In genomic region chr7:127393944-127394333, GRCm38 (mm10) we compare ENCODE assay signal across 8 mouse cellular contexts. TPM values are rescaled to one million over a fixed set of nuclear protein-coding genes. Genes with fewer than 3 reads are reported as not detected.
DNase-seq lines count a peak whose midpoint lies in the region; ATAC-seq and TF ChIP-seq lines count a peak whose summit lies in the region.

No protein-coding gene starts in this region.

- H3K9ac ChIP-seq in forebrain, embryonic 15.5 days (replicated peaks), result peak overlapping the region; percentile 57
- peak overlapping the region; percentile 15 for H3K9ac ChIP-seq in liver, embryonic 16.5 days (ENCODE audit: low read depth, low read length)

- peaks cover 16% of the 10 kb centered on the region for H3K4me1 ChIP-seq in forebrain, embryonic 15.5 days
- H3K4me1 ChIP-seq in liver, embryonic 16.5 days (ENCODE audit: control insufficient read depth, low read depth, low read length), result peaks cover 10% of the 10 kb centered on the region

- no peaks in the 10 kb centered on the region for H3K79me3 ChIP-seq in C2C12 (ENCODE audit: low read depth)

- H3K9me3 ChIP-seq in forebrain, embryonic 15.5 days, result no peaks in the 10 kb centered on the region
- no peaks in the 10 kb centered on the region for H3K9me3 ChIP-seq in liver, embryonic 16.5 days (replicated peaks; ENCODE audit: control insufficient read depth, low read length)

- no peak for TF ChIP-seq CTCF in C2C12 (IDR thresholded peaks at IDR 0.05; ENCODE audit: control insufficient read depth, insufficient read depth, insufficient read length)

- 20% methylated on average over 7 of the region's 7 CpGs for WGBS in forebrain, embryonic 15.5 days
- 6% methylated on average over 7 of the region's 7 CpGs for WGBS in liver, embryonic 16.5 days (ENCODE audit: insufficient replicate concordance)

- H3K4me2 ChIP-seq in forebrain, embryonic 15.5 days (replicated peaks), result peak overlapping the region; percentile 88
- H3K4me2 ChIP-seq in liver, embryonic 16.5 days (ENCODE audit: low read depth, low read length), result peak overlapping the region; percentile 70

- ATAC-seq in frontal cortex, adult (ENCODE audit: low TSS enrichment), result 0 out of 2 replicates have a peak, but pooled peaks have one; percentile 10
- 0 out of 2 replicates have a peak, but pooled peaks have one; percentile 18 for ATAC-seq in forebrain, embryonic 15.5 days (replicated peaks)
- no peak for ATAC-seq in liver, embryonic 16.5 days (ENCODE audit: low read depth)

- H3K4me3 ChIP-seq in C2C12 (ENCODE audit: insufficient read depth, poor library complexity, severe bottlenecking), result peak overlapping the region; percentile 34
- H3K4me3 ChIP-seq in forebrain, embryonic 15.5 days, result peak overlapping the region; percentile 71
- peak overlapping the region; percentile 76 for H3K4me3 ChIP-seq in liver, embryonic 16.5 days (ENCODE audit: low read depth, low read length)

- no peaks in the 10 kb centered on the region for H3K79me2 ChIP-seq in C2C12 (ENCODE audit: control insufficient read depth, insufficient read depth)

- no peak for DNase-seq in frontal cortex, postnatal 10 days (ENCODE audit: low spot score in 2 of 2)
- DNase-seq in urinary bladder, postnatal 25 days (ENCODE audit: low spot score), result no peak
- DNase-seq in cerebellum, postnatal 10 days, result no peak
- DNase-seq in left cerebral cortex, postnatal 4 days, result no peak

- no peaks in the 10 kb centered on the region for H3K36me3 ChIP-seq in C2C12 (ENCODE audit: control insufficient read depth, insufficient read depth)
- H3K36me3 ChIP-seq in forebrain, embryonic 15.5 days, result peaks cover 5% of the 10 kb centered on the region
- H3K36me3 ChIP-seq in liver, embryonic 16.5 days (ENCODE audit: control insufficient read depth, insufficient read depth), result no peaks in the 10 kb centered on the region

- intact Hi-C loops in left cerebral cortex, postnatal 4 days (cut with DNase I), result no loop called here

- no peak overlapping the region for H3ac ChIP-seq in C2C12 (ENCODE audit: control insufficient read depth, insufficient read length, low read depth)

- H3K27ac ChIP-seq in forebrain, embryonic 15.5 days (replicated peaks), result peak overlapping the region; percentile 79
- no peak overlapping the region for H3K27ac ChIP-seq in liver, embryonic 16.5 days (ENCODE audit: low read length)

- H3K27me3 ChIP-seq in C2C12 (ENCODE audit: control insufficient read depth, insufficient read depth, insufficient read length), result no peaks in the 10 kb centered on the region
- no peaks in the 10 kb centered on the region for H3K27me3 ChIP-seq in forebrain, embryonic 15.5 days
- H3K27me3 ChIP-seq in liver, embryonic 16.5 days (ENCODE audit: control insufficient read depth, insufficient read depth, low read depth, low read length), result no peaks in the 10 kb centered on the region

TF ChIP-seq in C2C12, 6 proteins besides CTCF, POLR2A, EP300 and RAD21:
- no peak for TF ChIP-seq USF1 (IDR thresholded peaks at IDR 0.05; ENCODE audit: low read depth)
- no peak for TF ChIP-seq CEBPB (IDR thresholded peaks at IDR 0.05; ENCODE audit: low read depth)
- TF ChIP-seq FOSL1 (IDR thresholded peaks at IDR 0.05; ENCODE audit: insufficient read depth, low read length, poor library complexity, severe bottlenecking), result no peak
- no peak for TF ChIP-seq MAX (IDR thresholded peaks at IDR 0.05)
- TF ChIP-seq MYOG (IDR thresholded peaks at IDR 0.05; ENCODE audit: control insufficient read depth, extremely low read depth, insufficient read length), result no peak
- TF ChIP-seq MYOD1 (IDR thresholded peaks at IDR 0.05; ENCODE audit: control insufficient read depth, insufficient read length, low read depth), result no peak

RNA-seq across cellular contexts. Expression of gene E430018J23Rik, which starts 0.5 kb away (rescaled TPM):
- polyA plus RNA-seq in C2C12 (2012; fragmentation: generic; extraction: Trizol), result 2.9 TPM
- polyA plus RNA-seq in forebrain, embryonic 15.5 days (2015; fragmentation: Nextera tagmentation; extraction: Ambion mirVana), result 5.4 and 5.9 TPM in 2 replicates
- 1.8 and 1.9 TPM in 2 replicates for polyA plus RNA-seq in liver, embryonic 16.5 days (2015; fragmentation: Nextera tagmentation; extraction: Ambion mirVana)
- 1 to 10 TPM; 4.6 to 7.6 TPM for total RNA-seq in left cerebral cortex, postnatal 4 days (2021)

RNA-seq across cellular contexts. Expression of gene 9130019O22Rik, which starts 7.0 kb away (rescaled TPM):
- 0.32 TPM for polyA plus RNA-seq in C2C12 (2012; fragmentation: generic; extraction: Trizol)
- 4.8 and 5.5 TPM in 2 replicates for polyA plus RNA-seq in forebrain, embryonic 15.5 days (2015; fragmentation: Nextera tagmentation; extraction: Ambion mirVana)
- polyA plus RNA-seq in liver, embryonic 16.5 days (2015; fragmentation: Nextera tagmentation; extraction: Ambion mirVana), result 1.3 TPM in 2 replicates
- 1 to 10 TPM; 2.8 to 3.0 TPM for total RNA-seq in left cerebral cortex, postnatal 4 days (2021)

RNA-seq across cellular contexts. Expression of gene Zfp764, which starts 12.7 kb away (rescaled TPM):
- 1.9 TPM for polyA plus RNA-seq in C2C12 (2012; fragmentation: generic; extraction: Trizol)
- polyA plus RNA-seq in forebrain, embryonic 15.5 days (2015; fragmentation: Nextera tagmentation; extraction: Ambion mirVana), result 4.6 and 6.1 TPM in 2 replicates
- polyA plus RNA-seq in liver, embryonic 16.5 days (2015; fragmentation: Nextera tagmentation; extraction: Ambion mirVana), result 1.3 and 1.4 TPM in 2 replicates
- 1 to 10 TPM; 4.3 to 4.4 TPM for total RNA-seq in left cerebral cortex, postnatal 4 days (2021)

RNA-seq across cellular contexts. Expression of gene Zfp747, which starts 18.1 kb away (rescaled TPM):
- 5.1 TPM for polyA plus RNA-seq in C2C12 (2012; fragmentation: generic; extraction: Trizol)
- 7.6 and 8.9 TPM in 2 replicates for polyA plus RNA-seq in forebrain, embryonic 15.5 days (2015; fragmentation: Nextera tagmentation; extraction: Ambion mirVana)
- 1.7 and 2.0 TPM in 2 replicates for polyA plus RNA-seq in liver, embryonic 16.5 days (2015; fragmentation: Nextera tagmentation; extraction: Ambion mirVana)
- total RNA-seq in left cerebral cortex, postnatal 4 days (2021), result 1 to 10 TPM; 7.9 to 8.9 TPM

RNA-seq across cellular contexts. Expression of gene Zfp688, which starts 27.9 kb away (rescaled TPM):
- 8.2 TPM for polyA plus RNA-seq in C2C12 (2012; fragmentation: generic; extraction: Trizol)
- 27.8 and 29.5 TPM in 2 replicates for polyA plus RNA-seq in forebrain, embryonic 15.5 days (2015; fragmentation: Nextera tagmentation; extraction: Ambion mirVana)
- polyA plus RNA-seq in liver, embryonic 16.5 days (2015; fragmentation: Nextera tagmentation; extraction: Ambion mirVana), result 8.0 and 8.3 TPM in 2 replicates
- total RNA-seq in left cerebral cortex, postnatal 4 days (2021), result 10 to 100 TPM; 11.3 to 12.6 TPM
